Mouse (Mus musculus): ENCODE measurements around the gene Slc18b1. TPM values are rescaled to one million over a fixed set of nuclear protein-coding genes. Genes with fewer than 3 reads are reported as not detected.
"Not testable (repeated sequence)": the region's sequence is repeated elsewhere in the genome, so short reads cannot be mapped to it uniquely, and the experiment has no call there.

Slc18b1 gene
- 22.4 and 24.2 TPM in 2 replicates for polyA plus RNA-seq (2016; fragmentation: Nextera tagmentation; extraction: Ambion mirVana)

DNA sequence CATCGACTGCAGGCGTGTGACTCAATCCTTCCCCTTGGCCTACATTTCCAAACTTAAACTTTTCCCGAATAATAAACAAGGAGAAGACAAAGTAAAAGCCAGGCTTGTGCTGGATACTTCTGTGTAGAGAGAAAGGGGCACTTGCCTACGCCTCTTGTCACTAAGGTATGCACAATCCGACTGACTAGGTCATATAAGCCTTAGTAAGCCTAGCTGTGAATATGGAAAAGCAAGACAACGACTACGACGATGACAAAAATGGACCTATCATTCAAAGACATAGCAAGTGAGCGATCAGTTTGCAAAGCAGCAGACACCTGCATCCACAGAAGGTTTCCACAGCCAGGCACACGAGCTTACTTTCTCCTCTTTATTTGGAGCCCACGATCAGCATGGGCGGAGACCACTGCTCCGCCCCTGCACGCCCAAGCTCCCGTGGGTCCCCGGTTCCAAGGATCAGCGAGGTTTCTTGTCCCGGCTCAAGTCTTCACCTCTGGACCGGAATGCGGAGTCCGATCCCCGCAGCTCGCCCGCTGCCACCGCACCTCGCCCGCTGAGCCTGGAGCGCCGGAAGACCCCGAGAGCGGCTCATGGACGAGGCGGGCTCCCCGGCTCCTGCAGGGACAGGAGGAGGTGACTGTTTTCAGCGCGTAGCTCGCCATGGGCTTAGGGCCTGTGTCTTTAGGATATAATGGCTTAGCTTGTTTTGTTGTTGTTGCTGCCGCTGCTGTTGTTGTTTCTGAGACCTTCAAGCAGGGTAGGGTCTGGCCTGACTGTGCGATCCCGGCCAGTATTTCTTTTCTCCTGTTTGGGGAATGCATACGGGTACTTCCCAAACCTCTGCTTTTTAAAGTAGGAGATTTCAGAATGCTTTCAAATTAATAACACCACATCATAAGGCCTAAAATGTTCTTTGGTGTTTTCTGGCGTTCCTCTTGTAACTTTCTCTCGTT is at the start of gene Slc18b1:
Gene Slc18b1 (plus strand): TSS at position 436 of the 953 bp plus-strand sequence.
- peak within 1 kb of the TSS; percentile 59 for H3K4me2 ChIP-seq (replicated peaks)
- H3K27me3 ChIP-seq = no peaks in the 10 kb centered on the region
- peaks cover 5% of the 10 kb centered on the region for H3K4me1 ChIP-seq
- peak within 1 kb of the TSS; percentile 55 for H3K4me3 ChIP-seq
- peak within 1 kb of the TSS; percentile 75 for H3K9ac ChIP-seq
- 0 out of 2 replicates have a peak, but pooled peaks have one; percentile 16 for ATAC-seq (ENCODE audit: insufficient number of reproducible peaks, insufficient read depth, low FRiP score, low TSS enrichment)
- H3K27ac ChIP-seq = no peak within 1 kb of the TSS
- peaks cover 13% of the 10 kb centered on the region for H3K36me3 ChIP-seq
- WGBS = 5% methylated on average over 43 of the region's 43 CpGs
- H3K9me3 ChIP-seq = no peaks in the 10 kb centered on the region

DNA sequence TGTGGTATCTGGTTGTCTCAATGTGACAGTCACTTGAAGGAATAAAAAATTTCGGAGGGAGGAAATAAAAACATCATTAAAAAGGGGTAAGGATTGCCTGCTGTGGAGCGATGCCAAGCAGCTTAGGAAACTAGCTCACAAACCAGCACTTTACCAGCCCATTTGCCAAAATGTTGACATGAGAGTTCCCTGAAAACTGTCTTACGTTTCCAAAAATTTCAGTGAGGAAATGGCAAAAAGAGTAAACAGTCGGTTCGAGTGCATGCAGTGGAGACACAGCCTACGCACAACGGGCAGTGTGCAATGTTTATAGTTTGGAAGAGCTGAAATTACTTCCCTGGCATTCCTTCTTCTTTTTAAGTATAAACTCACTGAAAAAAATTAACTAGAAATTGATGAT is 42.6 kb upstream of the Slc18b1 start:
- peak overlapping the region; percentile 76 for H3K27ac ChIP-seq
- H3K9ac ChIP-seq = no peak overlapping the region
- H3K9me3 ChIP-seq = no peaks in the 10 kb centered on the region
- WGBS = 40% methylated on average over 7 of the region's 7 CpGs
- H3K36me3 ChIP-seq = no peaks in the 10 kb centered on the region
- H3K27me3 ChIP-seq = no peaks in the 10 kb centered on the region
- no peak overlapping the region for H3K4me2 ChIP-seq (replicated peaks)
- H3K4me1 ChIP-seq = no peaks in the 10 kb centered on the region
- no peak overlapping the region for H3K4me3 ChIP-seq
- no peak for ATAC-seq (ENCODE audit: insufficient number of reproducible peaks, insufficient read depth, low FRiP score, low TSS enrichment)

DNA sequence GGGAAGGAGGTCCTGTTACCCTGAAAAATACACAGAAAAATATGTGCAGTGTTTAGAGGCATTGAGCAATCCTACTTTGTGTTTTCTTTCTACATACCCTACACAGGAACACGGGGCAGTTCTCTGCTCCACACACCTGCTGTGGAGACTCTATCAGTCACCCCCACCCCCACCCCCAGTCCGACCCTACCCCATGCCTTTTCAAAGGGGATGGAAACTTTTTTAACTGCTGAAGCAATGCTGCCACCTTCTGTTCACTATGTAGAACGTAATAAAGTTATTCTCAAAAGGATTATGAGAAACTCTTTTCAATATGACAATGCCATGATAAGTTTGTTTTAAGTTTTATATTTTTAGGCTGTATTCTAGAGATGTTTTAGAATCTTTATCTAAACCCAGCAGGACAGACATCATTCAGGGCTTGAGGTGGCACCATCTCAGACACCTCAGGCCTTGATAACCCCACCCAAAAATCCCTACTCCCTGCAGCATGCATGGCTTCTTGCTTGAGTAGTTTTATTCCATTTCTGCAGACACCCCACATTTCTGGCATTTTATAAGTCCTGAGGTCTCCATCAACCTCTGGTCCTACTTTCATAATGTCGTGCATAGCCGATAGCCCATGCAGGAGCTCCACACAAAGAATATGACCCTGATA is 19.4 kb upstream of the Slc18b1 start:
- 0 out of 2 replicates have a peak, but pooled peaks cover 6% of the 10 kb centered on the region for H3K36me3 ChIP-seq
- H3K4me1 ChIP-seq = no peaks in the 10 kb centered on the region
- H3K9me3 ChIP-seq = no peaks in the 10 kb centered on the region
- ATAC-seq (ENCODE audit: insufficient number of reproducible peaks, insufficient read depth, low FRiP score, low TSS enrichment) = no peak
- no peaks in the 10 kb centered on the region for H3K27me3 ChIP-seq
- H3K4me2 ChIP-seq (replicated peaks) = no peak overlapping the region
- no peak overlapping the region for H3K4me3 ChIP-seq
- no peak overlapping the region for H3K9ac ChIP-seq
- H3K27ac ChIP-seq = no peak overlapping the region
- 27% methylated on average over 5 of the region's 5 CpGs for WGBS

DNA sequence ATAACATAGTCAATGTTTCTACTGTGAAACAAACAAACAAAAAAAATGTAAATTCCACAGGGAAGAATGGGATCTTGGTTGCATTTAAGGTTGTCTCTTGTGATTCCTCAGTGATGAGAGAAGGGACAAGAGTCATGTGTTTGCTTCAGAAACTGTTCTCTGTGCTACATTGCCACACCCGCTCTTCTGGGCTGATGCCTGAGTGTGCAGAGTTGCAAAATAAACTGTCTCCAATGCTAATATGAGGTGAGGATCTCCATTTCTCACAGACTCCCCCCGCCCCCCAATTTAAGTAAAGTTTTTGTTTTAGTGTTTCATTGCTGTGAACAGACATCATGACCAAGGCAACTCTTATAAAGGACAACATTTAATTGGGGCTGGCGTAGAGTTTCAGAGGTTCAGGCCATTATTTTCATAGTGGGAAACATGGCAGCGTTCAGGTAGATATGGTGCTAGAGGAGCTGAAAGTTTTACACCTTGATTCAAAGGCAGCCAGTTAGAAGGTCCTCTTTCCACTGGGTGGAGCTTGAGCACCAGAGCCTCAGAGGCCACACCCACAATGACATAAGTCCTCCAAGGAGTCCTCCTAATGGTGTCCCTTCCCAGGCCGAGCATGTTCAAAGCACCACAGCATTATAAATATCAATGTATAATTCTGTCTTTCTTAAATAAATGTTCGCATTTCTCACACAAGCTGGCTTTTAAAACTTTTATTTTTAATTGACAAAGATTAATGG is 16.1 kb upstream of the Slc18b1 start:
- no peak for ATAC-seq (ENCODE audit: insufficient number of reproducible peaks, insufficient read depth, low FRiP score, low TSS enrichment)
- H3K9ac ChIP-seq = no peak overlapping the region
- no peaks in the 10 kb centered on the region for H3K27me3 ChIP-seq
- 84% methylated on average over 6 of the region's 6 CpGs for WGBS
- H3K9me3 ChIP-seq = no peaks in the 10 kb centered on the region
- H3K36me3 ChIP-seq = peaks cover 35% of the 10 kb centered on the region
- peaks cover 7% of the 10 kb centered on the region for H3K4me1 ChIP-seq
- H3K27ac ChIP-seq = no peak overlapping the region
- H3K4me3 ChIP-seq = no peak overlapping the region
- no peak overlapping the region for H3K4me2 ChIP-seq (replicated peaks)

DNA sequence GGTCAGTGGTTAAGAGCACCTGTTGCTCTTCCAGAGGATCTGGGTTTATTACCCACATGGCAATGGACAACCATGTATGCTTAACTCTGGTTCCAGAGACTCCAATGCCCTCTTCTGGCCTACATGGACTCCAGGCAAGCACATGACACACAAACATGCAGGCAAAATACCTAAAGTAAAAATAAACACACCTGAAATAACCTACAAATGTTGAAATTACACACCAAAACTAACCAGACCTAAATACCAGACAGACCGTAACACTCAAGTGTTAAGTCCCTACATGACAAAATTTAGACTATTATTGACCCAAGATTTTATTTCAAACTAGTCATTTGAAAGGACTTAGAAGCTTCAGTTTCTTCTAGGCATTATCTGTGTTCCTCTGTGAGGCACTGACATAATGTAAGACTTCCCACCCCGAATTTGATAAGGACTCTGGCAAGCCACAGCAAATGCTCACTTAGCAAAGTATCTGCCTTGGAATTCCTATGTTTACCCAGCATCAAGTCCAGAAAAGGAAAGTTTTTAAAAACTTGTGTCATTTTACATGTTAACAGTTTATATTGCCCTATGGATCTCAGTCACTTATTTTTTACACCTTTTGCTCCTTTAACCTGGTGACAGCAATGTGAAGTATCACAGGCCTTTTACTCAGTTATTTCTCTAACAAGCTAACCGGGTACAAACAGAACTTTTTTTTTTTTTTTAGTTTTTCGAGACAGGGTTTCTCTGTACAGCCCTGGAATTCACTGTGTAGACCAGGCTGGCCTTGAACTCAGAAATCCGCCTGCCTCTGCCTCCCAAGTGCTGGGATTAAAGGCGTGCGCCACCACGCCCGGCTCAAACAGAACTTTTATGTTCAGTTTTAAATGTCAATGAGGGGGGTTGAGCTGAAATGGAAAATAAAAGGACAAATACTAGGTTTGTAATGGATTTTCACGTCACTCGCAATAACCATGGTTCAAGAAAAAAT is 14.7 kb upstream of the Slc18b1 start:
- H3K4me2 ChIP-seq (replicated peaks) = no peak overlapping the region
- no peak overlapping the region for H3K27ac ChIP-seq
- peaks cover 13% of the 10 kb centered on the region for H3K4me1 ChIP-seq
- ATAC-seq (ENCODE audit: insufficient number of reproducible peaks, insufficient read depth, low FRiP score, low TSS enrichment) = no peak
- WGBS = 86% methylated on average over 11 of the region's 11 CpGs
- no peaks in the 10 kb centered on the region for H3K27me3 ChIP-seq
- H3K4me3 ChIP-seq = no peak overlapping the region
- H3K9me3 ChIP-seq = no peaks in the 10 kb centered on the region
- no peak overlapping the region for H3K9ac ChIP-seq
- peaks cover 38% of the 10 kb centered on the region for H3K36me3 ChIP-seq

DNA sequence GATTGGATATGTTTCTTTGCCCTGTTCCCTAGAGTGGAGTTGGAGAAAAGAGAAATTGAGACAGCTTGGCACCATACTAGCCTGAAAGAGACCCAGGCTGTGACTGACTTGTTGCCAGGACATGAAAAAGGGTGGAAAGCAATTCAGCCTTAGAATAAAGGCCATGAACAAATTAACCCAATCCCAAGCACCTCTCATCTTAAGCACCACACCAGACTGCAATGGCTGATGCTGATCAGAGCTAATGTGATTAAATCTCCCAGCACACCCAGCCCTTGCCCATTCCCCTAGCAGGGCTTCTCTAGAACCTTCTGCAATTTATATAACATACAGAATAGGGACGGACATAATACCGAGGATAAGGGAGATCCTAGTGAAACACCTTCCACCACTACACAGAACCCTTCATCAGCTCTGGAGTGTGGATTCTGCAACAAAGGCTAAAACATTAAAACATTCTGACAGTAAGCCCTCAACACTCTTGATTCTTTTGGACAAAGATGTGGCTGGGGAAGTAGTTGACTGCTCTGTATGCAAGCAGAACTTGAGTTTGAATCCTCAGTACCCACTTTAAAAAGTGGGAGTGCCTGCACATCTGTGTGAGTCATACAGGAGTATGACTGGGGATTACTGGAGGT is 13.8 kb upstream of the Slc18b1 start:
- Histone ChIP-seq H3K4me3 (no peak overlapping the region), H3K9me3 (no peaks in the 10 kb centered on the region), H3K9ac (no peak overlapping the region), H3K36me3 (peaks cover 38% of the 10 kb centered on the region), H3K27ac (no peak overlapping the region), H3K4me2 (replicated peaks) (no peak overlapping the region), H3K27me3 (no peaks in the 10 kb centered on the region), H3K4me1 (peaks cover 13% of the 10 kb centered on the region)
- 35% methylated on average over 2 of the region's 2 CpGs for WGBS
- ATAC-seq (ENCODE audit: insufficient number of reproducible peaks, insufficient read depth, low FRiP score, low TSS enrichment) = no peak

DNA sequence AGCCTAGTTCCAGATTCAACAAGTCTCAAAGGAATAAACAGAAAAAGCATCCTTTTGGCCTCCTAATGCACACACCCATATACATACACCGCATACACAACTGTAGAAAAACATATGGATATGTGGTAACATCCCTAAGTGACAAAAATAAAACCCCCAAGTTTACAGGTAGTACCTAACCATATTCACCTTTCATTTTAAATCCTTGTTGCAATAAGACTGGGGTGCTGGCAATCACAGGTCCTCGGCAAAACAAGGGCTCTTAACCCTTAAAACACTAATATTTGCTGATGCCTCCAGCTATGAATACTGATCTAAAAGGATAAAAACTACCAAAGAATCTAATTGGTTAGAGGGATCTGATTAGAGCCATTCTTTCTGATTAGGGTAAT is 13.3 kb upstream of the Slc18b1 start:
- peaks cover 17% of the 10 kb centered on the region for H3K4me1 ChIP-seq
- H3K4me2 ChIP-seq (replicated peaks) = no peak overlapping the region
- H3K36me3 ChIP-seq = peaks cover 38% of the 10 kb centered on the region
- WGBS = 21% methylated on average over 2 of the region's 2 CpGs
- no peaks in the 10 kb centered on the region for H3K9me3 ChIP-seq
- H3K27ac ChIP-seq = no peak overlapping the region
- no peaks in the 10 kb centered on the region for H3K27me3 ChIP-seq
- ATAC-seq (ENCODE audit: insufficient number of reproducible peaks, insufficient read depth, low FRiP score, low TSS enrichment) = no peak
- no peak overlapping the region for H3K9ac ChIP-seq
- no peak overlapping the region for H3K4me3 ChIP-seq

DNA sequence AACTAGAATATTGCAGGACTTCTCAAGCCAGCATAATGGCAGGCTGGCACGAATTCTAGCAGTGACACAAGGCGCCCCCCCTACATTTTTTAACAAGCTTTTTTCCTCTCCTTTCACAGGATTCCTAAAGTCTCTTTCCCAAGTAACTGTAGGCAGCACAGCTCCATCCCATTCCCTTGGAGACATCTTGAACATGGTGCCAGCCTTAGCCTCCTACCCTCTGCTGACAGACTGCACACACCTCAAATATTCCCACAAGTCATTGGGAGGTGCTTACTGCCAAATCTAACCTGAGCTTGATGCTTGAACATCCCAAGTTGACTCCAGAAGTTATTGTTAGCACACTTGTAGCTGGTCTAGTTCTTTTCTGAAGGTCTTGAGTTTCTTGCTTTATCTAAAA is 12.7 kb upstream of the Slc18b1 start:
- ATAC-seq (ENCODE audit: insufficient number of reproducible peaks, insufficient read depth, low FRiP score, low TSS enrichment) = no peak
- H3K27me3 ChIP-seq = no peaks in the 10 kb centered on the region
- H3K4me2 ChIP-seq (replicated peaks) = no peak overlapping the region
- 28% methylated on average over 2 of the region's 2 CpGs for WGBS
- no peak overlapping the region for H3K27ac ChIP-seq
- no peaks in the 10 kb centered on the region for H3K9me3 ChIP-seq
- H3K4me3 ChIP-seq = no peak overlapping the region
- H3K9ac ChIP-seq = no peak overlapping the region
- H3K36me3 ChIP-seq = peaks cover 38% of the 10 kb centered on the region
- H3K4me1 ChIP-seq = peaks cover 19% of the 10 kb centered on the region

DNA sequence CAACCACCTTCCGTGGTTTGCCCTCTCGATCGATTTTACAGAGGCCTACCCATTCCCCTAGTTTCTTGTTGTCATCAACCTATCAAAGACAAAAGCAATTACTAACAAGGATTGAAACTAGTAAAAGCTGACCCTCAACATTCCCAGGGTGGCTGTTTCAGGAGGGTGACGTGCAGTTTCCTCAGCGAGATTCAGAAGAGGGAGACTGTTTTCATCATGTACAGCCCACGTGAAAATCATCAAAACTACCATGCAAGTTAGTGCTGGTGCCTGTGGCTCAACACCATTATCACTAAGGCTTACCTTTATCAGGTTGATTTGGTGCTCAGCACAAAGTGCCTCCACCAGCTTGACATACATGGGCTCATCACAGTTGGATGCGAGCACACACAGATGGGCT is 11.2 kb upstream of the Slc18b1 start:
- not testable (repeated sequence) for H3K9me3 ChIP-seq; H3K27ac ChIP-seq; ATAC-seq (ENCODE audit: insufficient number of reproducible peaks, insufficient read depth, low FRiP score, low TSS enrichment); H3K27me3 ChIP-seq
- peaks cover 36% of the 10 kb centered on the region for H3K36me3 ChIP-seq
- peak overlapping the region; percentile 79 for H3K4me3 ChIP-seq
- peak overlapping the region; percentile 76 for H3K4me2 ChIP-seq (replicated peaks)
- WGBS = 40% methylated on average over 7 of the region's 7 CpGs
- peaks cover 19% of the 10 kb centered on the region for H3K4me1 ChIP-seq
- peak overlapping the region; percentile 93 for H3K9ac ChIP-seq

DNA sequence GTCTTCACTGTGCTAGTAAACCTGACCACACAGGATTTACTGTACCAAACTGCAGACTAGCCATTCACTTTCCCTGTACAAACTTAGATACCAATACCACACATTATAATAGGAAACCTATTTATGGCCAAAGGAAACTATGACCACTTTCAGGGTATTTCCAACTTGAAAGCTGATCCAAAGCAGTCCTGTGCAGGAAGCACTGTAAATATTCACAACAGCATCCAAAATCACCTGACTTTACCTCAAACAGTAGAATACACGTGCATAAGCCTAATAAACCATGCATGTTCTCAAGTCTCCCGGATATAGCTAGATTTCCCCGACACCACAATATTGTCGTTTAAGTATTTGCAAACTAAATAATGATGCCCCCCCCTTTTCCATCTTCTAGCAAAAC is 10.7 kb upstream of the Slc18b1 start:
- 3% methylated on average over 4 of the region's 4 CpGs for WGBS
- Histone ChIP-seq H3K9me3 (no peaks in the 10 kb centered on the region), H3K4me2 (replicated peaks) (peak overlapping the region; percentile 76), H3K4me1 (peaks cover 19% of the 10 kb centered on the region), H3K36me3 (peaks cover 35% of the 10 kb centered on the region), H3K4me3 (peak overlapping the region; percentile 79), H3K9ac (peak overlapping the region; percentile 93), H3K27me3 (no peaks in the 10 kb centered on the region), H3K27ac (no peak overlapping the region)
- ATAC-seq (ENCODE audit: insufficient number of reproducible peaks, insufficient read depth, low FRiP score, low TSS enrichment) = no peak

Data from embryonic facial prominence, embryonic 12.5 days (tissue).